Mouse (Mus musculus): ENCODE measurements at regions not wholly inside any gene's neighbourhood (a gene's known extent, or its start where the extent isn't known, plus 50 kb on each side); places are given as distances from the start of the nearest gene placed in this dataset.

GRCm38 (mm10) chr7:95460889-95461288, 710.2 kb upstream of the Tenm4 start:
- no peaks in the 10 kb centered on the region for H3K36me3 ChIP-seq (ENCODE audit: control insufficient read depth, insufficient read depth, low read length)
- no peak overlapping the region for H3K9ac ChIP-seq (ENCODE audit: low read length)
- H3K4me3 ChIP-seq (ENCODE audit: low read depth, low read length) = no peak overlapping the region
- H3K4me1 ChIP-seq (replicated peaks; ENCODE audit: control insufficient read depth, insufficient read depth, low read length) = no peaks in the 10 kb centered on the region
- no peak for ATAC-seq (replicated peaks; ENCODE audit: low FRiP score)
- H3K27me3 ChIP-seq (ENCODE audit: control insufficient read depth, insufficient read depth, low read length) = no peaks in the 10 kb centered on the region
- DNase-seq (ENCODE audit: low spot score) = no peak
- 92% methylated on average over 4 of the region's 4 CpGs for WGBS
- no peak overlapping the region for H3K4me2 ChIP-seq (ENCODE audit: low read depth, low read length, severe bottlenecking)
- H3K9me3 ChIP-seq (ENCODE audit: control insufficient read depth, low read length) = no peaks in the 10 kb centered on the region
- H3K27ac ChIP-seq (ENCODE audit: low read depth, low read length) = no peak overlapping the region

DNA sequence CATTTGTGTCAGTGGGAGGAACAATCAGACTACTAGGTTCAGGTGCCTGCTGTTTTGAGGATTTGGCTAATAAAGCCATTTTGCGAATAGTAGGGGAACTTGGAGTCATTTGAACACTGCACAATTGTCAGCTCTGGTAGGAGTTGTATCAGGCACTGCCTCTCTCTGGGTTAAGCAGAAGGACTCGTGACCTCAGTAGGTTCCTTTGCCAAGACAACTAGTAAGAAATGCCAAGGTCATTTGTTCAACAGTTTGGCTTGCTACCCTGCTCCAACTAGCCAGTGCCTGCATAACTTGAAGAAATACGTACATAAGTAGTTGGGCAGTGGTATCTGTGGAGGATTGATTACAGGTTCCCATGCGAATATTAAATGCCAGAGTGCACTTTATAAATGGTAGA, 705.5 kb upstream of the Tenm4 start:
- Histone ChIP-seq H3K27ac (ENCODE audit: low read depth, low read length) (no peak overlapping the region), H3K36me3 (ENCODE audit: control insufficient read depth, insufficient read depth, low read length) (no peaks in the 10 kb centered on the region), H3K4me1 (replicated peaks; ENCODE audit: control insufficient read depth, insufficient read depth, low read length) (no peaks in the 10 kb centered on the region), H3K9ac (ENCODE audit: low read length) (no peak overlapping the region), H3K27me3 (ENCODE audit: control insufficient read depth, insufficient read depth, low read length) (no peaks in the 10 kb centered on the region), H3K4me3 (ENCODE audit: low read depth, low read length) (no peak overlapping the region), H3K4me2 (ENCODE audit: low read depth, low read length, severe bottlenecking) (no peak overlapping the region), H3K9me3 (ENCODE audit: control insufficient read depth, low read length) (no peaks in the 10 kb centered on the region)
- ATAC-seq (replicated peaks; ENCODE audit: low FRiP score) (no peak), DNase-seq (ENCODE audit: low spot score) (no peak)
- WGBS = 83% methylated on average over 4 of the region's 4 CpGs

DNA sequence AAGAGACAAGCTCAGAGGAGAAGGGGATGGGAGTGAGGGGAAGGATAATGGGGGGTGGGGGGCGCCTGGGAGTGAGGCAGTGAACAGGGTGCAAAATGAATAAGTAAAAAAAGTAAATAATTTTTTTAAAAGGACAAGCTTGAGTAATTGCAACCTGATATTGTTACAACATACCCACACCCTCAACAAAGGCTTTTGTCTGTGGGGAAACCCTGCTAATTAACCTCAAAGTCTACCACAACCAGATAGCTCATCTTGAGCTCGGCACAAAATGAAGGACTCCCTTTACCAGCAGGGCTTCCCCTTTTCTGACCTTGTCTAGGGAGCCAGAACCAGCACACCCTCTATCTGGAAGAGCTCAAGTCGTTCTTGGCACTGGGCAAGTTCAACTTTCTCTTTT, 704.0 kb upstream of the Tenm4 start:
- no peak for ATAC-seq (replicated peaks; ENCODE audit: low FRiP score)
- no peaks in the 10 kb centered on the region for H3K27me3 ChIP-seq (ENCODE audit: control insufficient read depth, insufficient read depth, low read length)
- no peak overlapping the region for H3K4me2 ChIP-seq (ENCODE audit: low read depth, low read length, severe bottlenecking)
- no peak overlapping the region for H3K9ac ChIP-seq (ENCODE audit: low read length)
- H3K4me3 ChIP-seq (ENCODE audit: low read depth, low read length) = no peak overlapping the region
- H3K4me1 ChIP-seq (replicated peaks; ENCODE audit: control insufficient read depth, insufficient read depth, low read length) = no peaks in the 10 kb centered on the region
- H3K9me3 ChIP-seq (ENCODE audit: control insufficient read depth, low read length) = no peaks in the 10 kb centered on the region
- H3K36me3 ChIP-seq (ENCODE audit: control insufficient read depth, insufficient read depth, low read length) = no peaks in the 10 kb centered on the region
- WGBS = 31% methylated on average over 3 of the region's 3 CpGs
- H3K27ac ChIP-seq (ENCODE audit: low read depth, low read length) = no peak overlapping the region
- no peak for DNase-seq (ENCODE audit: low spot score)

DNA sequence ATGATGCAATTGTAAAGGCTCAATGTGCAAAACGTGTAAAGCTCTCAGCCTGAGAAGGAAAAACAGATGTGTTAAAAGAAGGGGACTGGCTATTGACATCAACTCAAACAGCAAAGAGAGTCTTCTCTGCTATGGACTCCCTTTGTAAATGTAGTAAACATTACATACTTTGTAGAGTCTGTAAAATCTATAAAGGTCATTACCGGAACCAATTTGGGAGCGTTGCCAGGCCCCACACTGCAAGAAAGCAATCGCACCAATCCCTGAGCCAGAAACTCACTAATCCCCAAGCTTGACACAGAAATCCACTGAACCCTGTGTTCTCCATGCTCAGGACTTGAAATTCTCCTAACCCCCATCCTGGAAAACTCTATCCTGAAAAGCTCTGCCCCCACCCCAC, 697.2 kb upstream of the Tenm4 start:
- Histone ChIP-seq H3K9ac (ENCODE audit: low read length) (no peak overlapping the region), H3K4me3 (ENCODE audit: low read depth, low read length) (no peak overlapping the region), H3K9me3 (ENCODE audit: control insufficient read depth, low read length) (no peaks in the 10 kb centered on the region), H3K27me3 (ENCODE audit: control insufficient read depth, insufficient read depth, low read length) (no peaks in the 10 kb centered on the region), H3K4me1 (replicated peaks; ENCODE audit: control insufficient read depth, insufficient read depth, low read length) (no peaks in the 10 kb centered on the region), H3K27ac (ENCODE audit: low read depth, low read length) (no peak overlapping the region), H3K36me3 (ENCODE audit: control insufficient read depth, insufficient read depth, low read length) (no peaks in the 10 kb centered on the region), H3K4me2 (ENCODE audit: low read depth, low read length, severe bottlenecking) (no peak overlapping the region)
- 84% methylated on average over 4 of the region's 4 CpGs for WGBS
- ATAC-seq (replicated peaks; ENCODE audit: low FRiP score) = no peak
- DNase-seq (ENCODE audit: low spot score) = no peak

DNA sequence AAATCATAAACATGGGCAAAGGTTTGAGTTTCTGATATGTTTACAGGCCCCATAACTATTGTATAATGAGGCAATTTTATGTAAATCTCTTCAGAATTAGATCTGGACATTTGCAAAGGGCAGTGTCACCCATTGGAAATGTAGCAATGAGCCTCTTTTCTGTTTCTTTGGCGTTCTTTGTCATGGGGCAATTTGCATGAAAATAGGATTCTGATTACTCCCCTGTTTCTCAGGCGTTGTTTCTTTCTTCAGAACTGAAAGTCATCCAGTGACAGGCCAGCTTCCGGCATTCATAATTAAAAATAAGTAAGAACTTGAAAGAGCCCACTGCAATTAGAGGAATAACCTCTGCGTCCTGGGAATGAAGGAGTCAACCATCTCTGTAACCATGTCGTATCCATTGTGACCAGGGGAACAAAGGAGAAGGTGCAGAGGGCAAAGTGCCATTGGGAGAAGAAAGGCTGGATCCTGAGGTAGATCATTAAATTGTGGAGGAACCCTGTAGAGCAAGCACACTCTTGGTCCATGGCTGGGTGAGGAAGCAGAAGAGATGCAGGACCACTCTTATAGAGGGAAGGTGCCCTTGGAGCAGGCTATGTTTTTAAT, 690.8 kb upstream of the Tenm4 start:
- H3K9ac ChIP-seq (ENCODE audit: low read length) = no peak overlapping the region
- no peaks in the 10 kb centered on the region for H3K27me3 ChIP-seq (ENCODE audit: control insufficient read depth, insufficient read depth, low read length)
- no peak overlapping the region for H3K27ac ChIP-seq (ENCODE audit: low read depth, low read length)
- ATAC-seq (replicated peaks; ENCODE audit: low FRiP score) = peak; percentile 42
- peaks cover 4% of the 10 kb centered on the region; the same call in 1 of the 2 replicates for H3K4me1 ChIP-seq (replicated peaks; ENCODE audit: control insufficient read depth, insufficient read depth, low read length)
- no peak for DNase-seq (ENCODE audit: low spot score)
- no peaks in the 10 kb centered on the region for H3K9me3 ChIP-seq (ENCODE audit: control insufficient read depth, low read length)
- 11% methylated on average over 5 of the region's 5 CpGs for WGBS
- no peaks in the 10 kb centered on the region for H3K36me3 ChIP-seq (ENCODE audit: control insufficient read depth, insufficient read depth, low read length)
- H3K4me3 ChIP-seq (ENCODE audit: low read depth, low read length) = no peak overlapping the region
- no peak overlapping the region for H3K4me2 ChIP-seq (ENCODE audit: low read depth, low read length, severe bottlenecking)

DNA sequence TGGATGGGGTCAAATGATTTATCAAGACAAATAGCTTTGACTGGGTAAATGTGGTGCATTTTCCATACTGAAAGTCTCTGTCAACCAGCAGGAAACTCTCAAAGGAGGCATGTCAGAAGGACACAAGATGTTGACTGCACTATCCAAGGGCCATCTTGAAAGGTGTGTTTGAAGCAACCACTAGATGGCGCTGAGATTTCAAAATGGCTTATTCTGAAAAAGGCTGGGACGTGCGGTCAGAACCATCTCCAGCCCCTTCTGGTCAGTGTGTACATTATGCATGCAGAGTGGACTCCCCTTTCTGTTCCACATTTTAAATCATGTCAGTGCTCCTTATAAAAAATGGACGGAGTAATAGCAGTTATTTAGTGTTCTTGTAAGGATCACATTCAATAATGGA, 681.4 kb upstream of the Tenm4 start:
- Histone ChIP-seq H3K4me2 (ENCODE audit: low read depth, low read length, severe bottlenecking) (no peak overlapping the region), H3K4me1 (replicated peaks; ENCODE audit: control insufficient read depth, insufficient read depth, low read length) (no peaks in the 10 kb centered on the region), H3K36me3 (ENCODE audit: control insufficient read depth, insufficient read depth, low read length) (no peaks in the 10 kb centered on the region), H3K27me3 (ENCODE audit: control insufficient read depth, insufficient read depth, low read length) (no peaks in the 10 kb centered on the region), H3K9ac (ENCODE audit: low read length) (no peak overlapping the region), H3K4me3 (ENCODE audit: low read depth, low read length) (no peak overlapping the region), H3K9me3 (ENCODE audit: control insufficient read depth, low read length) (no peaks in the 10 kb centered on the region), H3K27ac (ENCODE audit: low read depth, low read length) (no peak overlapping the region)
- ATAC-seq (replicated peaks; ENCODE audit: low FRiP score) = peak; percentile 91
- peak; percentile 64 for DNase-seq (ENCODE audit: low spot score)
- 7% methylated on average over 4 of the region's 4 CpGs for WGBS

DNA sequence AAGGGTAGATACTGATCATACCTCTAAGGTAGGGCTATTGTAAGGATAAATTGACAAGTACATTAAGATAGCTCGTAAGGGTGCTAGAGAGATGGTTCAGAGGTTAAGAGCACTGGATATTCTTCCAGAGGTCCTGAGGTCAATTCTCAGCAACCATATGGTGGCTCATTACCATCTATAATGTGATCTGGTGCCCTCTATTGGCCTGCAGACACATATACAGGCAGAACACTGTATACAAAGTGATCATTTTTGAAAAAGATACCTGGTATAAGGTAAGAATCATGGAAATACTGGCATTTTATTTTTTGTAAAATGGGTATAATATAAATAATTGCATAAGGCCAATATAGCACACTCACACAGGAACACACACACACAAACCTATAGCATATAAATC, 676.3 kb upstream of the Tenm4 start:
- H3K9me3 ChIP-seq (ENCODE audit: control insufficient read depth, low read length) = no peaks in the 10 kb centered on the region
- H3K4me2 ChIP-seq (ENCODE audit: low read depth, low read length, severe bottlenecking) = no peak overlapping the region
- ATAC-seq (replicated peaks; ENCODE audit: low FRiP score) (no peak), DNase-seq (ENCODE audit: low spot score) (no peak)
- no peak overlapping the region for H3K27ac ChIP-seq (ENCODE audit: low read depth, low read length)
- H3K27me3 ChIP-seq (ENCODE audit: control insufficient read depth, insufficient read depth, low read length) = no peaks in the 10 kb centered on the region
- H3K9ac ChIP-seq (ENCODE audit: low read length) = no peak overlapping the region
- no peaks in the 10 kb centered on the region for H3K36me3 ChIP-seq (ENCODE audit: control insufficient read depth, insufficient read depth, low read length)
- WGBS = 78% methylated on average over 1 of the region's 1 CpGs
- no peaks in the 10 kb centered on the region for H3K4me1 ChIP-seq (replicated peaks; ENCODE audit: control insufficient read depth, insufficient read depth, low read length)
- H3K4me3 ChIP-seq (ENCODE audit: low read depth, low read length) = no peak overlapping the region

GRCm38 (mm10) chr7:95502959-95503358, 668.1 kb upstream of the Tenm4 start:
- H3K9me3 ChIP-seq (ENCODE audit: control insufficient read depth, low read length) = no peaks in the 10 kb centered on the region
- ATAC-seq (replicated peaks; ENCODE audit: low FRiP score) = peak; percentile 63; the same call in 1 of the 2 replicates
- no peaks in the 10 kb centered on the region for H3K27me3 ChIP-seq (ENCODE audit: control insufficient read depth, insufficient read depth, low read length)
- no peaks in the 10 kb centered on the region for H3K36me3 ChIP-seq (ENCODE audit: control insufficient read depth, insufficient read depth, low read length)
- H3K9ac ChIP-seq (ENCODE audit: low read length) = no peak overlapping the region
- no peak overlapping the region for H3K4me2 ChIP-seq (ENCODE audit: low read depth, low read length, severe bottlenecking)
- no peaks in the 10 kb centered on the region for H3K4me1 ChIP-seq (replicated peaks; ENCODE audit: control insufficient read depth, insufficient read depth, low read length)
- H3K27ac ChIP-seq (ENCODE audit: low read depth, low read length) = no peak overlapping the region
- no peak overlapping the region for H3K4me3 ChIP-seq (ENCODE audit: low read depth, low read length)
- 14% methylated on average over 6 of the region's 6 CpGs for WGBS
- peak; percentile 55 for DNase-seq (ENCODE audit: low spot score)

DNA sequence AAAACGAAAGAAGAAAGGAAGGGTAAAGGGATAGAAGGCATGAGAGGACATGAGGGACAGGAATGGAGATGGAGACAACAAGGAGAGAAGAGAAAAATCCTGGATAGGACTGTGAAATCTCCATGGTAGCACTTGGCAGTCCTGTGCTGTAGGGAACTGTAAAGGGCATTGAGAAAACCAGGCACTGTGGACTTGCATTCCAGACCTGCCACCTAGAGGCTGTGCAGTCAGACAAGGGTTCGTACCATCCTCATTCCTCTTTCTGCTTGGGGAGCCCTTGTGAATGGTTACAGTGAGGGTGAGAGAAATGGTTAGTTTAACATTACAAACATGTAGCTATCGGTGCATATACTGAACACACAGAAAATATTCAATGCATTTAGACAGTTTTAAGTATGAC, 623.8 kb upstream of the Tenm4 start:
- H3K9ac ChIP-seq (ENCODE audit: low read length) = no peak overlapping the region
- no peaks in the 10 kb centered on the region for H3K9me3 ChIP-seq (ENCODE audit: control insufficient read depth, low read length)
- no peak for DNase-seq (ENCODE audit: low spot score)
- H3K4me3 ChIP-seq (ENCODE audit: low read depth, low read length) = no peak overlapping the region
- H3K4me1 ChIP-seq (replicated peaks; ENCODE audit: control insufficient read depth, insufficient read depth, low read length) = no peaks in the 10 kb centered on the region
- no peaks in the 10 kb centered on the region for H3K27me3 ChIP-seq (ENCODE audit: control insufficient read depth, insufficient read depth, low read length)
- 73% methylated on average over 3 of the region's 3 CpGs for WGBS
- H3K4me2 ChIP-seq (ENCODE audit: low read depth, low read length, severe bottlenecking) = no peak overlapping the region
- no peak overlapping the region for H3K27ac ChIP-seq (ENCODE audit: low read depth, low read length)
- 0 out of 2 replicates have a peak, but pooled peaks have one; percentile 51 for ATAC-seq (replicated peaks; ENCODE audit: low FRiP score)
- H3K36me3 ChIP-seq (ENCODE audit: control insufficient read depth, insufficient read depth, low read length) = no peaks in the 10 kb centered on the region

Data from forebrain, embryonic 11.5 days (tissue).